Mouse (Mus musculus) liver, postnatal 0 days (tissue): Measurements from ENCODE around the gene Tfb1m. TPM values are rescaled to one million over a fixed set of nuclear protein-coding genes. Genes with fewer than 3 reads are reported as not detected.

Experiments
- ATAC-seq: fragments of 200-750 bp; cut with Nextera tagmentation; 2 replicates; pipeline ENCODE4 v1.8.0; 2017; ENCODE audit warnings: mild to moderate bottlenecking, moderate library complexity
- DNase-seq: peaks from one replicate; pipeline ENCODE4 v3.0.0-alpha.2; 2016
- H3K27ac ChIP-seq: fragments of 300-500 bp; sonication (generic); 2 replicates; pipeline ENCODE4 v1.5.1; 2014; ENCODE audit warnings: antibody characterized with exemption, moderate library complexity, mild to moderate bottlenecking, low read depth
- H3K27me3 ChIP-seq: fragments of 300-500 bp; sonication (generic); 2 replicates; pipeline ENCODE4 v1.6.1; 2014; ENCODE audit warnings: low read length, control low read depth, mixed read lengths; ENCODE audit not compliant: insufficient read depth
- H3K36me3 ChIP-seq: fragments of 300-500 bp; sonication (generic); replicated peaks from 2 replicates; pipeline ENCODE4 v1.6.1; 2014; ENCODE audit warnings: mild to moderate bottlenecking, control low read depth, low read length, moderate library complexity, mixed read lengths; ENCODE audit not compliant: insufficient read depth
- H3K4me1 ChIP-seq: fragments of 300-500 bp; sonication (generic); 2 replicates; pipeline ENCODE4 v1.6.1; 2014; ENCODE audit warnings: antibody characterized with exemption, mild to moderate bottlenecking, control low read depth; ENCODE audit not compliant: insufficient read depth
- H3K4me2 ChIP-seq: fragments of 300-500 bp; sonication (generic); 2 replicates; pipeline ENCODE4 v1.6.1; 2014; ENCODE audit warnings: low read depth, mild to moderate bottlenecking, low read length, moderate library complexity, mixed read lengths
- H3K4me3 ChIP-seq: fragments of 300-500 bp; sonication (generic); 2 replicates; pipeline ENCODE4 v1.5.1; 2014; ENCODE audit warnings: low read depth, low read length
- H3K9ac ChIP-seq: fragments of 300-500 bp; sonication (generic); replicated peaks from 2 replicates; pipeline ENCODE4 v1.6.1; 2014; ENCODE audit warnings: mild to moderate bottlenecking, moderate library complexity
- H3K9me3 ChIP-seq: fragments of 300-500 bp; sonication (generic); 2 replicates; pipeline ENCODE4 v1.6.1; 2016; ENCODE audit warnings: mild to moderate bottlenecking, control low read depth, low read length, mixed read lengths
- CTCF ChIP-seq: sonication (generic); IDR thresholded peaks from 2 replicates; pipeline ENCODE4 v1.5.1; 2016; ENCODE audit warnings: antibody characterized with exemption, low read depth
- EP300 ChIP-seq: IDR thresholded peaks from 2 replicates; pipeline ENCODE4 v1.6.1; 2016; ENCODE audit warnings: antibody characterized with exemption, low read depth, mild to moderate bottlenecking
- WGBS: fragments of 180-500 bp; shearing (Covaris S2); extraction: QIAGEN DNeasy Blood & Tissue Kit; methylation state at CpG from one replicate; pipeline ENCODE4 v1.1.7; 2014; ENCODE audit not compliant: insufficient replicate concordance; 5-methylcytosine and 5-hydroxymethylcytosine counted together
- polyA plus RNA-seq: library from polyadenylated mRNA; unstranded; fragments of >200 nt; fragmentation: Nextera tagmentation; extraction: Ambion mirVana; gene quantifications from 2 replicates; pipeline ENCODE4 v1.2.1, GENCODE M21; 2015

The Tfb1m gene
- polyA plus RNA-seq, 1 experiment from 2014 or later: 10.3 TPM

GRCm38 (mm10) chr17:3491667-3492066, 65.9 kb downstream of the Tfb1m start:
- TF ChIP-seq CTCF: no peak
- no peak for TF ChIP-seq EP300
- 78% methylated on average over 6 of the region's 6 CpGs for WGBS

GRCm38 (mm10) chr17:3491065-3491464, 66.5 kb downstream of the Tfb1m start:
- DNase-seq (no peak), ATAC-seq (no peak)
- WGBS: 32% methylated on average over 5 of the region's 5 CpGs
- Histone ChIP-seq H3K4me1 (peaks cover 10% of the 10 kb centered on the region), H3K9ac (no peak overlapping the region), H3K4me3 (no peak overlapping the region), H3K36me3 (no peaks in the 10 kb centered on the region), H3K27me3 (no peaks in the 10 kb centered on the region), H3K27ac (no peak overlapping the region), H3K4me2 (no peak overlapping the region), H3K9me3 (no peaks in the 10 kb centered on the region)
- TF ChIP-seq EP300: no peak
- TF ChIP-seq CTCF: no peak

More at GRCm38 (mm10) chr17:3491667-3492066, 65.9 kb downstream of the Tfb1m start:
- H3K4me2 ChIP-seq: no peak overlapping the region
- H3K9me3 ChIP-seq: no peaks in the 10 kb centered on the region
- no peak for ATAC-seq
- peaks cover 10% of the 10 kb centered on the region for H3K4me1 ChIP-seq
- H3K27ac ChIP-seq: no peak overlapping the region
- no peaks in the 10 kb centered on the region for H3K27me3 ChIP-seq
- no peak for DNase-seq
- H3K9ac ChIP-seq: no peak overlapping the region
- no peak overlapping the region for H3K4me3 ChIP-seq
- H3K36me3 ChIP-seq: no peaks in the 10 kb centered on the region

- H3K27ac ChIP-seq: no peak overlapping the region
- ATAC-seq (no peak), DNase-seq (no peak)
- H3K36me3 ChIP-seq: no peaks in the 10 kb centered on the region
- 67% methylated on average over 11 of the region's 11 CpGs for WGBS
- no peak overlapping the region for H3K4me3 ChIP-seq
- H3K27me3 ChIP-seq: no peaks in the 10 kb centered on the region
- no peaks in the 10 kb centered on the region for H3K9me3 ChIP-seq
- no peak overlapping the region for H3K9ac ChIP-seq
- H3K4me2 ChIP-seq: no peak overlapping the region
- no peak for TF ChIP-seq EP300
- no peak for TF ChIP-seq CTCF
- H3K4me1 ChIP-seq: peaks cover 8% of the 10 kb centered on the region
Observed at GRCm38 (mm10) chr17:3490216-3490895, 67.2 kb downstream of the Tfb1m start.

GRCm38 (mm10) chr17:3487721-3488601, 69.6 kb downstream of the Tfb1m start:
- whole genome bisulfite sequencing: 54% methylated on average over 12 of the region's 12 CpGs

GRCm38 (mm10) chr17:3487211-3487610, 70.4 kb downstream of the Tfb1m start:
- ATAC-seq: no peak
- no peaks in the 10 kb centered on the region for H3K36me3 ChIP-seq
- DNase-seq: no peak

More at GRCm38 (mm10) chr17:3487721-3488601, 69.6 kb downstream of the Tfb1m start:
- peak; percentile 69; the same call in 1 of the 2 replicates for ATAC-seq
- Histone ChIP-seq H3K27me3 (no peaks in the 10 kb centered on the region), H3K9me3 (no peaks in the 10 kb centered on the region), H3K4me3 (no peak overlapping the region), H3K27ac (no peak overlapping the region), H3K4me2 (no peak overlapping the region), H3K4me1 (peaks cover 4% of the 10 kb centered on the region), H3K36me3 (no peaks in the 10 kb centered on the region), H3K9ac (no peak overlapping the region)
- no peak for DNase-seq
- TF ChIP-seq EP300 (no peak), CTCF (no peak)

GRCm38 (mm10) chr17:3485851-3486250, 71.7 kb downstream of the Tfb1m start:
- Histone ChIP-seq H3K4me2 (no peak overlapping the region), H3K27me3 (no peaks in the 10 kb centered on the region), H3K4me3 (no peak overlapping the region), H3K36me3 (no peaks in the 10 kb centered on the region), H3K9me3 (no peaks in the 10 kb centered on the region), H3K9ac (no peak overlapping the region), H3K4me1 (peaks cover 4% of the 10 kb centered on the region; the same call in 1 of the 2 replicates), H3K27ac (no peak overlapping the region)
- no peak for TF ChIP-seq CTCF
- TF ChIP-seq EP300: no peak
- WGBS: 72% methylated on average over 7 of the region's 7 CpGs
- ATAC-seq (no peak), DNase-seq (no peak)

More at GRCm38 (mm10) chr17:3487211-3487610, 70.4 kb downstream of the Tfb1m start:
- Histone ChIP-seq H3K9ac (no peak overlapping the region), H3K4me1 (peaks cover 4% of the 10 kb centered on the region), H3K4me2 (no peak overlapping the region), H3K27me3 (no peaks in the 10 kb centered on the region), H3K9me3 (no peaks in the 10 kb centered on the region), H3K27ac (no peak overlapping the region), H3K4me3 (no peak overlapping the region)
- 80% methylated on average over 4 of the region's 4 CpGs for WGBS
- no peak for TF ChIP-seq CTCF
- no peak for TF ChIP-seq EP300
